In genomic region chr7:136541876-136542655, GRCm38 (mm10) we compare ENCODE assay signal across 19 mouse cellular contexts.
DNase-seq lines count a peak whose midpoint lies in the region; ATAC-seq lines count a peak whose summit lies in the region.
"Had no signal": no experiment of that assay in that cellular context is flagged by ENCODE, and none has a peak within 500 bp of the region (broad histone marks: within the 10 kb centered on the region; RNA-seq: fewer than 3 reads in every experiment).

No protein-coding gene starts in this region.

- peak; percentile 77 for ATAC-seq in hindbrain, embryonic 12.5 days (ENCODE audit: low FRiP score)
- no peak for ATAC-seq in hindbrain, embryonic 14.5 days (ENCODE audit: low FRiP score)
- peak; percentile 87 for ATAC-seq in forebrain, embryonic 14.5 days
- ATAC-seq in neural tube, embryonic 12.5 days (ENCODE audit: low FRiP score, low read depth): peak; percentile 68; the same call in 1 of the 2 replicates
- ATAC-seq in inflammation-experienced regulatory T-cells, adult 6 months: no peak
- ATAC-seq: activated CD4-positive, CD25-positive, alpha-beta regulatory T cell, adult 4 months; Patski had no signal

- H3K9ac ChIP-seq in hindbrain, embryonic 12.5 days: no peak overlapping the region
- no peak overlapping the region for H3K9ac ChIP-seq in hindbrain, embryonic 14.5 days
- no peak overlapping the region for H3K9ac ChIP-seq in forebrain, embryonic 14.5 days (ENCODE audit: low read length)
- no peak overlapping the region for H3K9ac ChIP-seq in neural tube, embryonic 12.5 days
- H3K9ac ChIP-seq: embryonic facial prominence, embryonic 13.5 days; hindbrain, embryonic 15.5 days; limb, embryonic 13.5 days; liver, embryonic 14.5 days had no signal

- H3K4me3 ChIP-seq in hindbrain, embryonic 12.5 days: no peak overlapping the region
- no peak overlapping the region for H3K4me3 ChIP-seq in hindbrain, embryonic 14.5 days (replicated peaks; ENCODE audit: low read length)
- no peak overlapping the region for H3K4me3 ChIP-seq in forebrain, embryonic 14.5 days (ENCODE audit: low read depth, low read length)
- no peak overlapping the region for H3K4me3 ChIP-seq in neural tube, embryonic 12.5 days
- H3K4me3 ChIP-seq: embryonic facial prominence, embryonic 13.5 days; hindbrain, embryonic 15.5 days; limb, embryonic 13.5 days had no signal

- H3K4me2 ChIP-seq in hindbrain, embryonic 12.5 days (replicated peaks): no peak overlapping the region
- no peak overlapping the region for H3K4me2 ChIP-seq in hindbrain, embryonic 14.5 days (replicated peaks)
- H3K4me2 ChIP-seq in forebrain, embryonic 14.5 days (ENCODE audit: low read length): no peak overlapping the region
- no peak overlapping the region for H3K4me2 ChIP-seq in neural tube, embryonic 12.5 days (replicated peaks)
- H3K4me2 ChIP-seq: embryonic facial prominence, embryonic 13.5 days; hindbrain, embryonic 15.5 days; limb, embryonic 13.5 days had no signal

- H3K9me3 ChIP-seq in hindbrain, embryonic 12.5 days (replicated peaks): no peaks in the 10 kb centered on the region
- no peaks in the 10 kb centered on the region for H3K9me3 ChIP-seq in hindbrain, embryonic 14.5 days (ENCODE audit: control insufficient read depth, low read length)
- no peaks in the 10 kb centered on the region for H3K9me3 ChIP-seq in forebrain, embryonic 14.5 days (replicated peaks; ENCODE audit: control insufficient read depth, low read length)
- H3K9me3 ChIP-seq in neural tube, embryonic 12.5 days: no peaks in the 10 kb centered on the region
- H3K9me3 ChIP-seq: embryonic facial prominence, embryonic 13.5 days; hindbrain, embryonic 15.5 days; limb, embryonic 13.5 days had no signal

- no peaks in the 10 kb centered on the region for H3K36me3 ChIP-seq in hindbrain, embryonic 12.5 days
- H3K36me3 ChIP-seq in hindbrain, embryonic 14.5 days (replicated peaks; ENCODE audit: control insufficient read depth, insufficient read depth): no peaks in the 10 kb centered on the region
- no peaks in the 10 kb centered on the region for H3K36me3 ChIP-seq in forebrain, embryonic 14.5 days (ENCODE audit: control insufficient read depth, insufficient read depth, low read length)
- no peaks in the 10 kb centered on the region for H3K36me3 ChIP-seq in neural tube, embryonic 12.5 days
- H3K36me3 ChIP-seq: embryonic facial prominence, embryonic 13.5 days; hindbrain, embryonic 15.5 days; limb, embryonic 13.5 days had no signal

- 0 out of 2 replicates have a peak, but pooled peaks cover 2% of the 10 kb centered on the region for H3K27me3 ChIP-seq in hindbrain, embryonic 12.5 days
- no peaks in the 10 kb centered on the region for H3K27me3 ChIP-seq in hindbrain, embryonic 14.5 days (ENCODE audit: control insufficient read depth, insufficient read depth, low read length)
- H3K27me3 ChIP-seq in forebrain, embryonic 14.5 days (replicated peaks; ENCODE audit: control insufficient read depth, insufficient read depth, low read length): no peaks in the 10 kb centered on the region
- H3K27me3 ChIP-seq in neural tube, embryonic 12.5 days (replicated peaks): no peaks in the 10 kb centered on the region
- H3K27me3 ChIP-seq: hindbrain, embryonic 15.5 days; Patski had no signal

- no peak for DNase-seq in hindbrain, embryonic 14.5 days (ENCODE audit: low spot score)
- DNase-seq in embryo, embryonic 11.5 days (ENCODE audit: low read depth, low spot score): peak; percentile 1
- peak; percentile 57 for DNase-seq in forebrain, embryonic 14.5 days (ENCODE audit: low spot score)
- DNase-seq in cerebellum, adult 11-12 months: no peak
- DNase-seq: adrenal gland, postnatal 14 days; cerebellum, adult 9-10 months; kidney, adult 11 months; layer of hippocampus, adult 9-11 months; spleen, adult 18-20 months had no signal

- H3K4me1 ChIP-seq in hindbrain, embryonic 12.5 days: peaks cover 18% of the 10 kb centered on the region
- peaks cover 6% of the 10 kb centered on the region; the same call in 1 of the 2 replicates for H3K4me1 ChIP-seq in hindbrain, embryonic 14.5 days (replicated peaks; ENCODE audit: control insufficient read depth, insufficient read depth, low read length)
- H3K4me1 ChIP-seq in forebrain, embryonic 14.5 days (ENCODE audit: control insufficient read depth, insufficient read depth, low read length): peaks cover 10% of the 10 kb centered on the region
- H3K4me1 ChIP-seq in neural tube, embryonic 12.5 days: peaks cover 7% of the 10 kb centered on the region

- H3K27ac ChIP-seq in hindbrain, embryonic 12.5 days: no peak overlapping the region
- no peak overlapping the region for H3K27ac ChIP-seq in hindbrain, embryonic 14.5 days
- H3K27ac ChIP-seq in forebrain, embryonic 14.5 days (ENCODE audit: low read depth, low read length): no peak overlapping the region
- H3K27ac ChIP-seq in neural tube, embryonic 12.5 days: no peak overlapping the region
- H3K27ac ChIP-seq: embryonic facial prominence, embryonic 13.5 days; hindbrain, embryonic 15.5 days; kidney, postnatal 0 days; limb, embryonic 13.5 days; liver, embryonic 14.5 days had no signal

Comparison
In these comparisons a context has a peak if more than half of its experiments do, and no peak if none do; other contexts are left out.
1. ATAC-seq: peak in hindbrain, embryonic 12.5 days (single experiment), forebrain, embryonic 14.5 days (single experiment) and neural tube, embryonic 12.5 days (single experiment); none in hindbrain, embryonic 14.5 days (single experiment) and inflammation-experienced regulatory T-cells, adult 6 months (single experiment).
2. DNase-seq: peak in embryo, embryonic 11.5 days (single experiment) and forebrain, embryonic 14.5 days (single experiment); none in hindbrain, embryonic 14.5 days (single experiment) and cerebellum, adult 11-12 months (single experiment).